Mouse (Mus musculus) ES-Bruce4 (cell line): ENCODE measurements around the gene Dppa2. TPM values are rescaled to one million over a fixed set of nuclear protein-coding genes. Genes with fewer than 3 reads are reported as not detected.

ENCODE experiments used
- H3K27ac ChIP-seq: 2 replicates; pipeline ENCODE4 v1.5.1; 2012; ENCODE audit warnings: low read length, inconsistent platforms; ENCODE audit not compliant: insufficient read depth
- H3K27me3 ChIP-seq: 2 replicates; pipeline ENCODE4 v1.6.1; 2012; ENCODE audit warnings: mild to moderate bottlenecking, low read length, inconsistent platforms; ENCODE audit not compliant: control insufficient read depth, poor library complexity, insufficient read depth, severe bottlenecking
- H3K36me3 ChIP-seq: 2 replicates; pipeline ENCODE4 v1.6.1; 2012; ENCODE audit warnings: inconsistent platforms, mild to moderate bottlenecking, low read length, moderate library complexity; ENCODE audit not compliant: control insufficient read depth, poor library complexity, insufficient read depth, severe bottlenecking
- H3K4me1 ChIP-seq: one replicate; pipeline ENCODE4 v1.8.1; 2011; ENCODE audit warnings: low read length; ENCODE audit not compliant: control insufficient read depth, insufficient read depth
- H3K4me3 ChIP-seq: 2 replicates; pipeline ENCODE4 v1.5.1; 2011; ENCODE audit warnings: low read depth, mild to moderate bottlenecking, low read length
- H3K9ac ChIP-seq: 2 replicates; pipeline ENCODE4 v1.6.1; 2012; ENCODE audit warnings: low read depth, mild to moderate bottlenecking, inconsistent platforms; ENCODE audit not compliant: poor library complexity, severe bottlenecking
- H3K9me3 ChIP-seq: replicated peaks from 2 replicates; pipeline ENCODE4 v1.6.1; 2012; ENCODE audit warnings: mild to moderate bottlenecking, low read length, inconsistent platforms; ENCODE audit not compliant: control insufficient read depth, poor library complexity, insufficient read depth, severe bottlenecking
- CTCF ChIP-seq: IDR thresholded peaks from one replicate; pipeline ENCODE4 v1.8.1; 2011; ENCODE audit warnings: low read depth, low read length
- EP300 ChIP-seq: IDR thresholded peaks from 2 replicates; pipeline ENCODE4 v1.6.1; 2011; ENCODE audit warnings: low read depth, low read length; ENCODE audit not compliant: insufficient read depth
- POLR2A ChIP-seq: IDR thresholded peaks from one replicate; pipeline ENCODE4 v1.8.1; 2011; ENCODE audit warnings: low read length; ENCODE audit not compliant: insufficient read depth
- polyA plus RNA-seq: library from polyadenylated mRNA; stranded (reverse); fragments of >200 nt; gene quantifications from 2 replicates; pipeline ENCODE4 v1.2.4, GENCODE M21; 2011; ENCODE audit warnings: low read depth; ENCODE audit not compliant: missing spikeins, insufficient read depth, insufficient read length

Gene Dppa2
- 35.1 and 44.3 TPM in 2 replicates for polyA plus RNA-seq

GRCm38 (mm10) chr16:48303509-48303908 lies at the start of gene Dppa2:
Gene Dppa2, plus strand, starts transcription at chr16:48303908.
- no peaks in the 10 kb centered on the region for H3K4me1 ChIP-seq
- H3K36me3 ChIP-seq = peaks cover 2% of the 10 kb centered on the region; the same call in 1 of the 2 replicates
- no peaks in the 10 kb centered on the region for H3K27me3 ChIP-seq
- H3K4me3 ChIP-seq = 0 out of 2 replicates have a peak within 1 kb of the TSS, but pooled peaks have one; percentile 12
- peak within 1 kb of the TSS; percentile 99 for H3K27ac ChIP-seq
- peak within 1 kb of the TSS; percentile 8; the same call in 1 of the 2 replicates for H3K9ac ChIP-seq
- no peaks in the 10 kb centered on the region for H3K9me3 ChIP-seq
- TF ChIP-seq CTCF (no peak), POLR2A (no peak), EP300 (no peak)

- no peaks in the 10 kb centered on the region for H3K4me1 ChIP-seq
- H3K36me3 ChIP-seq = no peaks in the 10 kb centered on the region
- H3K9ac ChIP-seq = no peak overlapping the region
- no peak overlapping the region for H3K4me3 ChIP-seq
- H3K9me3 ChIP-seq = no peaks in the 10 kb centered on the region
- no peak for TF ChIP-seq EP300
- TF ChIP-seq CTCF = no peak
- no peak for TF ChIP-seq POLR2A
- no peak overlapping the region for H3K27ac ChIP-seq
- H3K27me3 ChIP-seq = no peaks in the 10 kb centered on the region
Measured at GRCm38 (mm10) chr16:48254584-48254983, 49.1 kb upstream of the Dppa2 start.

- H3K9me3 ChIP-seq = no peaks in the 10 kb centered on the region
- no peaks in the 10 kb centered on the region for H3K4me1 ChIP-seq
- H3K27ac ChIP-seq = no peak overlapping the region
Measured at GRCm38 (mm10) chr16:48259519-48259918, 44.2 kb upstream of the Dppa2 start.

GRCm38 (mm10) chr16:48262901-48263300 lies 40.8 kb upstream of the Dppa2 start:
- no peak for TF ChIP-seq POLR2A
- no peak for TF ChIP-seq CTCF
- TF ChIP-seq EP300 = no peak
- H3K4me3 ChIP-seq = no peak overlapping the region
- no peaks in the 10 kb centered on the region for H3K4me1 ChIP-seq
- no peak overlapping the region for H3K27ac ChIP-seq
- H3K36me3 ChIP-seq = no peaks in the 10 kb centered on the region
- H3K9ac ChIP-seq = no peak overlapping the region
- H3K27me3 ChIP-seq = no peaks in the 10 kb centered on the region
- peaks cover 3% of the 10 kb centered on the region; the same call in 1 of the 2 replicates for H3K9me3 ChIP-seq

More at GRCm38 (mm10) chr16:48259519-48259918, 44.2 kb upstream of the Dppa2 start:
- H3K27me3 ChIP-seq = no peaks in the 10 kb centered on the region
- no peak overlapping the region for H3K4me3 ChIP-seq
- TF ChIP-seq EP300 = no peak
- TF ChIP-seq POLR2A = no peak
- no peak for TF ChIP-seq CTCF
- no peaks in the 10 kb centered on the region for H3K36me3 ChIP-seq
- H3K9ac ChIP-seq = no peak overlapping the region

GRCm38 (mm10) chr16:48265856-48266255 lies 37.9 kb upstream of the Dppa2 start:
- Histone ChIP-seq H3K27me3 (no peaks in the 10 kb centered on the region), H3K9ac (no peak overlapping the region), H3K4me1 (no peaks in the 10 kb centered on the region), H3K4me3 (no peak overlapping the region), H3K36me3 (no peaks in the 10 kb centered on the region), H3K9me3 (peaks cover 3% of the 10 kb centered on the region; the same call in 1 of the 2 replicates), H3K27ac (no peak overlapping the region)
- TF ChIP-seq POLR2A (no peak), CTCF (no peak), EP300 (no peak)

GRCm38 (mm10) chr16:48276940-48277339 lies 26.8 kb upstream of the Dppa2 start:
- Histone ChIP-seq H3K4me1 (no peaks in the 10 kb centered on the region), H3K9me3 (no peaks in the 10 kb centered on the region), H3K27ac (no peak overlapping the region), H3K36me3 (no peaks in the 10 kb centered on the region), H3K4me3 (no peak overlapping the region), H3K9ac (no peak overlapping the region), H3K27me3 (no peaks in the 10 kb centered on the region)
- no peak for TF ChIP-seq POLR2A
- no peak for TF ChIP-seq EP300
- TF ChIP-seq CTCF = no peak
